Mouse (Mus musculus) stomach, embryonic 15.5 days (tissue): Measurements from ENCODE around the gene A130010J15Rik. TPM values are rescaled to one million over a fixed set of nuclear protein-coding genes. Genes with fewer than 3 reads are reported as not detected.

ENCODE experiments used
- ATAC-seq: fragments of 200-750 bp; cut with Nextera tagmentation; 2 replicates; pipeline ENCODE4 v1.8.0; 2017; ENCODE audit warnings: low read depth, moderate number of reproducible peaks, moderate TSS enrichment; ENCODE audit not compliant: insufficient read depth, low FRiP score
- H3K27ac ChIP-seq: fragments of 300-500 bp; sonication (generic); 2 replicates; pipeline ENCODE4 v1.5.1; 2015; ENCODE audit warnings: mild to moderate bottlenecking, inconsistent platforms
- H3K27me3 ChIP-seq: fragments of 300-500 bp; sonication (generic); replicated peaks from 2 replicates; pipeline ENCODE4 v1.6.1; 2015; ENCODE audit warnings: inconsistent platforms
- H3K36me3 ChIP-seq: fragments of 300-500 bp; sonication (generic); 2 replicates; pipeline ENCODE4 v1.6.1; 2015; ENCODE audit warnings: inconsistent platforms
- H3K4me1 ChIP-seq: fragments of 300-500 bp; sonication (generic); 2 replicates; pipeline ENCODE4 v1.6.1; 2015; ENCODE audit warnings: inconsistent platforms
- H3K4me2 ChIP-seq: fragments of 300-500 bp; sonication (generic); 2 replicates; pipeline ENCODE4 v1.6.1; 2015; ENCODE audit warnings: mild to moderate bottlenecking, inconsistent platforms
- H3K4me3 ChIP-seq: fragments of 300-500 bp; sonication (generic); replicated peaks from 2 replicates; pipeline ENCODE4 v1.5.1; 2015; ENCODE audit warnings: inconsistent platforms
- H3K9ac ChIP-seq: fragments of 300-500 bp; sonication (generic); 2 replicates; pipeline ENCODE4 v1.6.1; 2015; ENCODE audit warnings: inconsistent platforms
- H3K9me3 ChIP-seq: fragments of 300-500 bp; sonication (generic); 2 replicates; pipeline ENCODE4 v1.6.1; 2016; ENCODE audit warnings: inconsistent platforms
- WGBS: fragments of 180-500 bp; shearing (Covaris S2); methylation state at CpG from one replicate; pipeline ENCODE4 v1.1.7; 2015; 5-methylcytosine and 5-hydroxymethylcytosine counted together
- polyA plus RNA-seq: library from polyadenylated mRNA; unstranded; fragments of >200 nt; fragmentation: Nextera tagmentation; extraction: Ambion mirVana; gene quantifications from 2 replicates; pipeline ENCODE4 v1.2.1, GENCODE M21; 2015

A130010J15Rik gene
- polyA plus RNA-seq, 1 experiment from 2014 or later, result 16.3 TPM

DNA sequence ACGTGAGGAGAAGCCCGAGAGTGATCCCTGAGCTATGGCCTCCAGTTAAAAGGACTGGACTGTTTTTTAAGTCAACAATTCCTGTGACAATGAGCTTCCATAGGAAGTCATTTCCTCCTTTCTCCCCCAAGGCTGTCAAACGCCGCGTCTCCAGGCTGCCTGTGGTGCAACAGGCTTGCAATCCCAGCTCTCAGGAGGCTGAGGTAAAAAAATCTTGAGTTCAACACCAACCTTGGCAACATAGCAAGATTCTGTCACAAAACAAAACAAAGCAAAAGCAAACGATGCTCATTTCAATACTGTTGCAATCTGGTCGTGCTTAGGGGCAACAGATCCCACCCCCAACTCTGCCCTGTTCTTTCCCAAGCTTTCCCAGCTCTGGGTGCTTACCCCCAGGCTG, 29.8 kb upstream of the A130010J15Rik start:
- WGBS, result 34% methylated on average over 7 of the region's 7 CpGs
- no peak overlapping the region for H3K4me3 ChIP-seq
- no peaks in the 10 kb centered on the region for H3K36me3 ChIP-seq
- no peaks in the 10 kb centered on the region; the same call in 1 of the 2 replicates for H3K4me1 ChIP-seq
- no peaks in the 10 kb centered on the region for H3K9me3 ChIP-seq
- no peaks in the 10 kb centered on the region for H3K27me3 ChIP-seq
- H3K9ac ChIP-seq, result no peak overlapping the region
- no peak overlapping the region for H3K27ac ChIP-seq
- no peak overlapping the region for H3K4me2 ChIP-seq
- no peak for ATAC-seq

GRCm38 (mm10) chr1:193138669-193139068, 29.2 kb upstream of the A130010J15Rik start:
- Histone ChIP-seq H3K27me3 (no peaks in the 10 kb centered on the region), H3K9me3 (no peaks in the 10 kb centered on the region), H3K4me3 (no peak overlapping the region), H3K4me2 (no peak overlapping the region), H3K4me1 (no peaks in the 10 kb centered on the region; the same call in 1 of the 2 replicates), H3K36me3 (no peaks in the 10 kb centered on the region), H3K9ac (no peak overlapping the region), H3K27ac (no peak overlapping the region)
- 34% methylated on average over 3 of the region's 3 CpGs for WGBS
- ATAC-seq, result 0 out of 2 replicates have a peak, but pooled peaks have one; percentile 53

DNA sequence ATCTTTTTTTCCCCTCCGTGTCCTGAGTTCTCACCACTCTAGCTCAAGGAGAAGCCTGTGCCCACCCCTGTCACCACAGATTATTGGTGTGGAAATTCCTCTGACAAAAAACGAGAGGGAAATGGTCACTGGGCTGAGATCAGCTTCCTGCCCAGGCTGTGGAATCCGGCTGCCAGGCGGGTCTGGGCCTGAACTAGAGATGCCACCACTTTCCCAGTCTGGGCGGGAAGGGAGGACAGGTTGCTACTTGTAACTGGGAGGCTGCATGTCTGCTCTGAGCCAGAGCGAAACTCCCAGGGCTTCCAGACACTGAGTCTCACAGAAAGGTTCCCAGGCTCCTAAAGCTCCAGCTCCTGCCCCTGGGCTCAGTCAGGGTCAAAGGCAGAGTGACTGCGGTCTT, 26.7 kb upstream of the A130010J15Rik start:
- 69% methylated on average over 7 of the region's 7 CpGs for WGBS
- H3K4me1 ChIP-seq, result no peaks in the 10 kb centered on the region; the same call in 1 of the 2 replicates
- H3K9me3 ChIP-seq, result no peaks in the 10 kb centered on the region
- no peak overlapping the region for H3K4me2 ChIP-seq
- H3K9ac ChIP-seq, result no peak overlapping the region
- ATAC-seq, result no peak
- H3K27me3 ChIP-seq, result no peaks in the 10 kb centered on the region
- no peaks in the 10 kb centered on the region for H3K36me3 ChIP-seq
- no peak overlapping the region for H3K4me3 ChIP-seq
- H3K27ac ChIP-seq, result peak overlapping the region; percentile 74

DNA sequence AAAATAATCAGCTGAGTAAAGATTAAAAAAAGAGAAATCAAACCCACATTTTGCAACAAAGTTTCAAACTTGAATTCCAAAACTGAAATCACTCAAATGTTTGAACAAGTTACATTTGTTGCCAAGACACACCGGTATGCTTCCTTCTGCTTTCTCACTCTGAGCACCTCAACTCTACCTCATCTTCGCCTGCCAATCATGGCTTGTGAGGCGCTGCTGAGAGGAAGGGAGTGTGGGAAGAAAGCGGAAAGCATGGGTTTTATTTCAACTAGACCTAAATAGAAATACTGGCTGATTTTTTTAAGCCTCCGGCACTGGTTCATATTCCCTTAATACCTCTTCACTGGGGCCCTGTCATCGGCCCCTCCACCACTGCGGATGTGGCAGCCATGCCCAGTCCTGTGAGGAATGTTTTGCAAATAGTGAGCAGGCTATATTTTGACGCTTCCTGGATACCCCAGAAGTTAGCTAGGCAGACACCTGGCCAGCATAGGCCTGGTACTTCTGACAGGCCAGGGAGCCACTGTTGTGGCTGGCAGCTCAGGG, 25.3 kb upstream of the A130010J15Rik start:
- Histone ChIP-seq H3K4me3 (no peak overlapping the region), H3K36me3 (no peaks in the 10 kb centered on the region), H3K4me2 (no peak overlapping the region), H3K9ac (no peak overlapping the region), H3K4me1 (no peaks in the 10 kb centered on the region; the same call in 1 of the 2 replicates), H3K27ac (no peak overlapping the region), H3K27me3 (no peaks in the 10 kb centered on the region), H3K9me3 (no peaks in the 10 kb centered on the region)
- no peak for ATAC-seq
- 75% methylated on average over 8 of the region's 8 CpGs for WGBS

DNA sequence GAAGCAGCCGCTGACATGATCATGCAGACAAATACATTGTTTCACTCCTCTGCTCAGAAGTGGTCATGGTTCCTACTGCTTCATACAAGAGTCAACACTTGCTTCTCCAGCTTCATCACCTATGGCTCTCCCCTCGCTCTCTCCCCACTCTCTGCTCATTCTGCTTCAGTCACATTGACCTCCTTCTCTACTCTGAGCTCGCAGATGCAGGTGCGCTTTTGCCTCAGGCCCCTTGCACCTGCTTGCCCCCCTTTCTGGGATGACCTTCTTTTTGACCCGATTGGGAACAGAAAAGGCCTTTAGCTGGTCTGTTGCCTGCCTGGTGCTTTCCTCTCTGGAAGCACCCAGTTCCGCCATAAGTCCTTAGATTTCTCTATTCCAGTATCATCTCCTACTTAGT, 23.3 kb upstream of the A130010J15Rik start:
- H3K9me3 ChIP-seq, result no peaks in the 10 kb centered on the region
- H3K27me3 ChIP-seq, result no peaks in the 10 kb centered on the region
- no peak overlapping the region for H3K4me2 ChIP-seq
- no peaks in the 10 kb centered on the region for H3K36me3 ChIP-seq
- H3K9ac ChIP-seq, result no peak overlapping the region
- H3K27ac ChIP-seq, result no peak overlapping the region
- 84% methylated on average over 6 of the region's 6 CpGs for WGBS
- no peak overlapping the region for H3K4me3 ChIP-seq
- no peaks in the 10 kb centered on the region; the same call in 1 of the 2 replicates for H3K4me1 ChIP-seq
- ATAC-seq, result no peak

DNA sequence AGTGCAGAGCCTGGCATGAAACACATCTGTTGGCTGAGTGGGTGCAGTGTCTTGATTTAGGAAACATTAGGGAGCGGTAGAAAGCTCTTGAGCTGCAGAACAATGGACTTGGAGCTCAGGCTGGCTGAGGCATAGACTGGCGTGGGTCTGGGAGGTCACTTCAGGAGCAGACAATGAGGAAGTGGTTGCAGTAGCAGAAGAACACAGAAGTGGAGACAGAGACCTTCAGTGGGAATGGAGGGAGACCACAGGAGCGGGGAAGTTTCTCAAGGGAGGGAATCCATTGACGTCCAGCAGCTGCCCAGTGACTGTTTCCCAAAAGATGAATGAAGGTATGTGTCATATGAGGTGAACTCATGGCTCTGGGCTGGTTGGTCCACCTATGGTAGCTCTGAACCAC, 22.7 kb upstream of the A130010J15Rik start:
- ATAC-seq, result no peak
- no peak overlapping the region for H3K4me2 ChIP-seq
- H3K9me3 ChIP-seq, result no peaks in the 10 kb centered on the region
- 70% methylated on average over 4 of the region's 4 CpGs for WGBS
- no peaks in the 10 kb centered on the region for H3K27me3 ChIP-seq
- no peak overlapping the region for H3K4me3 ChIP-seq
- no peaks in the 10 kb centered on the region for H3K36me3 ChIP-seq
- H3K27ac ChIP-seq, result no peak overlapping the region
- H3K9ac ChIP-seq, result no peak overlapping the region
- H3K4me1 ChIP-seq, result no peaks in the 10 kb centered on the region; the same call in 1 of the 2 replicates

DNA sequence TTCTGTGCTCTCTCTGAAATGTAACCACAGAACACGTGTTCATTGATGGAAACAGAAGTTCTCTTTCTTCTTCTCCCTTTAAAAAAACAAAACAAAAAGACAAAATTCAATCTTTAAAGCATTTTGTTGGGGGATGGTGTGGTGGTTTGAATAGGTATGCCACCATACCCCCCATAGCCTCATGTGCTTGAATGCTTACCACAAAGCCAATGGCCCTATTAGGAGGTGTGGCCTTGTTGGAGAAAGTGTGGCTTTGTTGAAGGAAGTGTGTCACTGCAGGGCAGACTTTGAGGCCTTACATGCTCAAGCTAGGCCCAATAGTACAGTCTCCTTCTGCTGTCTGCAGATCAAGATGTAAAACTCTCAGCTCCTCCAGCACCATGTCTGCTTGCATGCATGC, 21.4 kb upstream of the A130010J15Rik start:
- 81% methylated on average over 1 of the region's 1 CpGs for WGBS
- H3K9ac ChIP-seq, result no peak overlapping the region

DNA sequence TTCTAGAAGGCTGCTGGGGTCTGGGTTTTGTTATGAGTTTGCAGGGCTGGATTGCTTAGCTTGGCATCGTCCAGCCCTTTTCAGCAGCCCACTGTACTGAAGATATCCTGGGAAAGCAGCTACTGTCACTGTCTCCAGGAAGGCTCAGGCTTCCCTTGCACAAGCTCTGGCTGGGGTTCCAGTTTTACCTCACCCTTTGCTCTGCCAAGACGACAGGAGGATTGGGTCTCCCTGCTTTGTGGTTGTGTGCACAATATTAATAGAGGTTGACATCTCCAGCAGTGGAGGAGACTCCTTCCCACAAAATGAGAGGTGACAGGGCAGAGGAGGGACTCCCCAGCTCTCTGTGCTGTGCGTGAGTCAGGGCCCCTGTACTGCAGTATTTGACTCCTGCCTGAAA, 18.6 kb upstream of the A130010J15Rik start:
- H3K27ac ChIP-seq, result no peak overlapping the region
- no peak overlapping the region for H3K4me2 ChIP-seq
- H3K9ac ChIP-seq, result no peak overlapping the region
- H3K36me3 ChIP-seq, result no peaks in the 10 kb centered on the region
- H3K27me3 ChIP-seq, result peaks cover 7% of the 10 kb centered on the region; the same call in 1 of the 2 replicates
- 65% methylated on average over 3 of the region's 3 CpGs for WGBS
- H3K4me1 ChIP-seq, result peaks cover 7% of the 10 kb centered on the region; the same call in 1 of the 2 replicates
- no peaks in the 10 kb centered on the region for H3K9me3 ChIP-seq
- no peak overlapping the region for H3K4me3 ChIP-seq
- ATAC-seq, result no peak

More for the DNA sequence above, 21.4 kb upstream of the A130010J15Rik start:
- H3K27me3 ChIP-seq, result no peaks in the 10 kb centered on the region
- ATAC-seq, result no peak
- H3K4me3 ChIP-seq, result no peak overlapping the region
- H3K9me3 ChIP-seq, result no peaks in the 10 kb centered on the region
- no peak overlapping the region for H3K4me2 ChIP-seq
- H3K36me3 ChIP-seq, result no peaks in the 10 kb centered on the region
- H3K4me1 ChIP-seq, result no peaks in the 10 kb centered on the region; the same call in 1 of the 2 replicates
- no peak overlapping the region for H3K27ac ChIP-seq

GRCm38 (mm10) chr1:193151134-193151533, 16.7 kb upstream of the A130010J15Rik start:
- peaks cover 7% of the 10 kb centered on the region; the same call in 1 of the 2 replicates for H3K27me3 ChIP-seq
- no peak overlapping the region for H3K4me3 ChIP-seq
- H3K4me2 ChIP-seq, result no peak overlapping the region
- H3K4me1 ChIP-seq, result peaks cover 7% of the 10 kb centered on the region; the same call in 1 of the 2 replicates
- H3K9me3 ChIP-seq, result no peaks in the 10 kb centered on the region
- 38% methylated on average over 7 of the region's 7 CpGs for whole genome bisulfite sequencing
- H3K27ac ChIP-seq, result no peak overlapping the region
- H3K9ac ChIP-seq, result no peak overlapping the region
- no peaks in the 10 kb centered on the region for H3K36me3 ChIP-seq
- ATAC-seq, result no peak

DNA sequence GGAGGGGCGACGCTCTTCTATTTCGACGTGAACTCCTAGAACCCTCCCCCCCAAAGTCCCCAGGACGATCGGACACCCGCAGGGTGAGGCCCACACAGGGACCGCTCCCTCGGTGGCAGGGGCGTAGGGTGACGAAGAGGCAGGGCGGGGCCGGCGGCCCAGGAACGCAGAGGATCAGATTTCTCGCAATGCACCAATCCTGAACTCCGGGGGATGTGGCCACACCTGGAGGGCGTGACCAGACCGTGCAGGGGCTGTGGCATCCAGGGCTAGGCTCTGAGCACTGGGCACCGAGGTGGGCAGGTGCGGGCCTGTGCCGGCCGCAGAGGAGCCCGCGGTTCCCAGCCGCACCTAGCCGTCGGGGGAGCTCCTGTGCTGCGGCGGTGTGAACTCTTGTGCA, 15.0 kb upstream of the A130010J15Rik start, which contains the start of gene Irf6:
Gene Irf6, plus strand, starts transcription at position 240 of the 400 bp plus-strand sequence.
- Histone ChIP-seq H3K27ac (peak within 1 kb of the TSS; percentile 82), H3K4me3 (peak within 1 kb of the TSS; percentile 51), H3K36me3 (no peaks in the 10 kb centered on the region), H3K4me1 (peaks cover 17% of the 10 kb centered on the region), H3K27me3 (peaks cover 7% of the 10 kb centered on the region; the same call in 1 of the 2 replicates), H3K9me3 (no peaks in the 10 kb centered on the region), H3K4me2 (peak within 1 kb of the TSS; percentile 60), H3K9ac (peak within 1 kb of the TSS; percentile 43)
- peak; percentile 97 for ATAC-seq
- whole genome bisulfite sequencing, result 4% methylated on average over 30 of the region's 30 CpGs

- WGBS, result 27% methylated on average over 16 of the region's 16 CpGs
- H3K27ac ChIP-seq, result peak overlapping the region; percentile 82
- no peaks in the 10 kb centered on the region for H3K9me3 ChIP-seq
- peak overlapping the region; percentile 43 for H3K9ac ChIP-seq
- ATAC-seq, result peak; percentile 44
- H3K36me3 ChIP-seq, result no peaks in the 10 kb centered on the region
- peaks cover 17% of the 10 kb centered on the region for H3K4me1 ChIP-seq
- H3K27me3 ChIP-seq, result peaks cover 7% of the 10 kb centered on the region; the same call in 1 of the 2 replicates
- H3K4me2 ChIP-seq, result peak overlapping the region; percentile 60
- H3K4me3 ChIP-seq, result peak overlapping the region; percentile 51
These were observed 14.3 kb upstream of the A130010J15Rik start for GRCm38 (mm10) chr1:193153561-193153960.

- no peak for ATAC-seq
- WGBS, result 46% methylated on average over 15 of the region's 15 CpGs
- Histone ChIP-seq H3K9ac (no peak overlapping the region), H3K9me3 (no peaks in the 10 kb centered on the region), H3K4me3 (no peak overlapping the region), H3K27ac (peak overlapping the region; percentile 65), H3K4me2 (peak overlapping the region; percentile 34), H3K4me1 (peaks cover 36% of the 10 kb centered on the region), H3K36me3 (no peaks in the 10 kb centered on the region), H3K27me3 (peaks cover 7% of the 10 kb centered on the region; the same call in 1 of the 2 replicates)
These were observed 11.3 kb upstream of the A130010J15Rik start for GRCm38 (mm10) chr1:193156316-193157110.
